7 mouse cellular contexts compared by ENCODE assay signal in genomic region chr13:90840530-90841212, GRCm38 (mm10).
DNase-seq lines count a peak whose midpoint lies in the region; ATAC-seq lines count a peak whose summit lies in the region.

No protein-coding gene starts in this region.

- H3K4me3 ChIP-seq in embryonic facial prominence, embryonic 14.5 days (ENCODE audit: low read depth, low read length) = no peak overlapping the region
- H3K4me3 ChIP-seq in hindbrain, embryonic 13.5 days = no peak overlapping the region
- no peak overlapping the region for H3K4me3 ChIP-seq in liver, embryonic 13.5 days (replicated peaks)
- no peak overlapping the region for H3K4me3 ChIP-seq in neural tube, embryonic 15.5 days (replicated peaks)

- 0 out of 2 replicates have a peak, but pooled peaks cover 9% of the 10 kb centered on the region for H3K4me1 ChIP-seq in embryonic facial prominence, embryonic 14.5 days (ENCODE audit: control insufficient read depth, insufficient read depth, low read length)
- no peaks in the 10 kb centered on the region; the same call in 1 of the 2 replicates for H3K4me1 ChIP-seq in hindbrain, embryonic 13.5 days (replicated peaks)
- peaks cover 27% of the 10 kb centered on the region for H3K4me1 ChIP-seq in liver, embryonic 13.5 days (replicated peaks)
- peaks cover 5% of the 10 kb centered on the region; the same call in 1 of the 2 replicates for H3K4me1 ChIP-seq in neural tube, embryonic 15.5 days

- peak; percentile 78 for ATAC-seq in embryonic facial prominence, embryonic 14.5 days (ENCODE audit: low read depth)
- ATAC-seq in hindbrain, embryonic 13.5 days (ENCODE audit: low FRiP score) = peak; percentile 84
- ATAC-seq in liver, embryonic 13.5 days (ENCODE audit: low read depth) = peak; percentile 32; the same call in 1 of the 2 replicates
- peak; percentile 93 for ATAC-seq in neural tube, embryonic 15.5 days (ENCODE audit: low FRiP score)

- H3K9me3 ChIP-seq in embryonic facial prominence, embryonic 14.5 days (ENCODE audit: control insufficient read depth, low read length) = no peaks in the 10 kb centered on the region
- no peaks in the 10 kb centered on the region for H3K9me3 ChIP-seq in hindbrain, embryonic 13.5 days
- H3K9me3 ChIP-seq in liver, embryonic 13.5 days (replicated peaks) = no peaks in the 10 kb centered on the region
- no peaks in the 10 kb centered on the region for H3K9me3 ChIP-seq in neural tube, embryonic 15.5 days (replicated peaks)

- H3K4me2 ChIP-seq in embryonic facial prominence, embryonic 14.5 days (ENCODE audit: low read depth, low read length) = peak overlapping the region; percentile 17; the same call in 1 of the 2 replicates
- H3K4me2 ChIP-seq in hindbrain, embryonic 13.5 days = no peak overlapping the region
- H3K4me2 ChIP-seq in liver, embryonic 13.5 days = no peak overlapping the region
- H3K4me2 ChIP-seq in neural tube, embryonic 15.5 days = no peak overlapping the region; the same call in 1 of the 2 replicates

- H3K27me3 ChIP-seq in embryonic facial prominence, embryonic 14.5 days (replicated peaks; ENCODE audit: control insufficient read depth, insufficient read depth, low read length) = no peaks in the 10 kb centered on the region
- no peaks in the 10 kb centered on the region for H3K27me3 ChIP-seq in hindbrain, embryonic 13.5 days
- H3K27me3 ChIP-seq in liver, embryonic 13.5 days = no peaks in the 10 kb centered on the region
- no peaks in the 10 kb centered on the region for H3K27me3 ChIP-seq in neural tube, embryonic 15.5 days (replicated peaks)

- no peaks in the 10 kb centered on the region for H3K36me3 ChIP-seq in embryonic facial prominence, embryonic 14.5 days (ENCODE audit: control insufficient read depth, insufficient read depth, low read length)
- H3K36me3 ChIP-seq in hindbrain, embryonic 13.5 days = no peaks in the 10 kb centered on the region
- H3K36me3 ChIP-seq in liver, embryonic 13.5 days = no peaks in the 10 kb centered on the region
- H3K36me3 ChIP-seq in neural tube, embryonic 15.5 days = no peaks in the 10 kb centered on the region

- H3K27ac ChIP-seq in embryonic facial prominence, embryonic 14.5 days (replicated peaks; ENCODE audit: low read depth, low read length) = peak overlapping the region; percentile 49; the same call in 1 of the 2 replicates
- H3K27ac ChIP-seq in hindbrain, embryonic 13.5 days = no peak overlapping the region
- no peak overlapping the region for H3K27ac ChIP-seq in liver, embryonic 13.5 days
- no peak overlapping the region for H3K27ac ChIP-seq in neural tube, embryonic 15.5 days (replicated peaks)

- no peak overlapping the region for H3K9ac ChIP-seq in embryonic facial prominence, embryonic 14.5 days (ENCODE audit: low read depth, low read length)
- H3K9ac ChIP-seq in hindbrain, embryonic 13.5 days = no peak overlapping the region
- no peak overlapping the region for H3K9ac ChIP-seq in liver, embryonic 13.5 days
- H3K9ac ChIP-seq in neural tube, embryonic 15.5 days (replicated peaks) = no peak overlapping the region

- WGBS in embryonic facial prominence, embryonic 14.5 days = 40% methylated on average over 15 of the region's 15 CpGs
- 53% methylated on average over 15 of the region's 15 CpGs for WGBS in hindbrain, embryonic 13.5 days
- 40% methylated on average over 15 of the region's 15 CpGs for WGBS in liver, embryonic 13.5 days (ENCODE audit: insufficient replicate concordance)
- WGBS in neural tube, embryonic 15.5 days = 53% methylated on average over 15 of the region's 15 CpGs

- DNase-seq in right cerebral cortex, adult 2 months (ENCODE audit: low spot score in 2 of 2) = peak; percentile 5 to 47
- no peak for DNase-seq in right cerebral cortex, postnatal 36 days (ENCODE audit: low spot score in 2 of 2)
- DNase-seq in WW6 (ENCODE audit: low read depth, low spot score) = peak; percentile 22
- peak; percentile 88 for DNase-seq in embryonic facial prominence, embryonic 14.5 days (ENCODE audit: low spot score)
- DNase-seq in liver, embryonic 13.5 days = peak; percentile 24

Comparison
In these comparisons a context has a peak if more than half of its experiments do, and no peak if none do; other contexts are left out.
1. DNase-seq: peak in right cerebral cortex, adult 2 months (2 of 2), WW6 (single experiment), embryonic facial prominence, embryonic 14.5 days (single experiment) and liver, embryonic 13.5 days (single experiment); none in right cerebral cortex, postnatal 36 days (0 of 2).
2. ATAC-seq: peak in every context shown above with its lines; median percentile 93 in neural tube, embryonic 15.5 days; 84 in hindbrain, embryonic 13.5 days; 78 in embryonic facial prominence, embryonic 14.5 days; 32 in liver, embryonic 13.5 days.